Mouse (Mus musculus) forebrain, postnatal 0 days (tissue): ENCODE results near the gene Sgk1. TPM values are rescaled to one million over a fixed set of nuclear protein-coding genes. Genes with fewer than 3 reads are reported as not detected.

ENCODE experiments used
- ATAC-seq: fragments of 200-750 bp; cut with Nextera tagmentation; 2 replicates; pipeline ENCODE4 v1.8.0; 2017; ENCODE audit warnings: mild to moderate bottlenecking, moderate library complexity
- DNase-seq: peaks from one replicate; pipeline ENCODE4 v3.0.0-alpha.2; 2015
- H3K27ac ChIP-seq: fragments of 300-500 bp; sonication (generic); 2 replicates; pipeline ENCODE4 v1.5.1; 2014; ENCODE audit warnings: low read depth, mild to moderate bottlenecking, antibody characterized with exemption, low read length, moderate library complexity, mixed read lengths
- H3K27me3 ChIP-seq: fragments of 300-500 bp; sonication (generic); 2 replicates; pipeline ENCODE4 v1.6.1; 2014; ENCODE audit warnings: mild to moderate bottlenecking, low read length, mixed read lengths; ENCODE audit not compliant: insufficient read depth
- H3K36me3 ChIP-seq: fragments of 300-500 bp; sonication (generic); 2 replicates; pipeline ENCODE4 v1.6.1; 2014; ENCODE audit warnings: mild to moderate bottlenecking, moderate library complexity; ENCODE audit not compliant: insufficient read depth
- H3K4me1 ChIP-seq: fragments of 300-500 bp; sonication (generic); 2 replicates; pipeline ENCODE4 v1.6.1; 2014; ENCODE audit warnings: antibody characterized with exemption; ENCODE audit not compliant: insufficient read depth
- H3K4me2 ChIP-seq: fragments of 300-500 bp; sonication (generic); 2 replicates; pipeline ENCODE4 v1.6.1; 2014; ENCODE audit warnings: low read depth, mild to moderate bottlenecking, moderate library complexity
- H3K4me3 ChIP-seq: fragments of 300-500 bp; sonication (generic); 2 replicates; pipeline ENCODE4 v1.5.1; 2014; ENCODE audit warnings: low read depth, low read length, mixed read lengths
- H3K9ac ChIP-seq: fragments of 300-500 bp; sonication (generic); 2 replicates; pipeline ENCODE4 v1.6.1; 2014; ENCODE audit warnings: mild to moderate bottlenecking
- H3K9me3 ChIP-seq: fragments of 300-500 bp; sonication (generic); 2 replicates; pipeline ENCODE4 v1.6.1; 2016; ENCODE audit warnings: low read length
- CTCF ChIP-seq: sonication (generic); IDR thresholded peaks from 2 replicates; pipeline ENCODE4 v1.5.1; 2016; ENCODE audit warnings: antibody characterized with exemption, control low read depth, low read depth
- WGBS: fragments of 180-500 bp; shearing (Covaris S2); extraction: QIAGEN DNeasy Blood & Tissue Kit; methylation state at CpG from one replicate; pipeline ENCODE4 v1.1.7; 2014; 5-methylcytosine and 5-hydroxymethylcytosine counted together
- polyA plus RNA-seq: library from polyadenylated mRNA; unstranded; fragments of >200 nt; fragmentation: Nextera tagmentation; extraction: Ambion mirVana; gene quantifications from 2 replicates; pipeline ENCODE4 v1.2.1, GENCODE M21; 2015
- total RNA-seq: library from RNA; depleted of rRNA; stranded (reverse); fragments of >200 nt; gene quantifications from 2 replicates; pipeline ENCODE4 v1.2.3, GENCODE M21; 2014

Gene Sgk1
- total and polyA plus RNA-seq, 2 experiments from 2014 or later: 62.8 to 97.5 TPM

GRCm38 (mm10) chr10:21998503-21999180 lies 116.7 kb downstream of the Sgk1 start:
- ATAC-seq: no peak
- Histone ChIP-seq H3K9me3 (no peaks in the 10 kb centered on the region), H3K4me3 (no peak overlapping the region), H3K4me2 (peak overlapping the region; percentile 35), H3K9ac (no peak overlapping the region), H3K27ac (no peak overlapping the region), H3K4me1 (no peaks in the 10 kb centered on the region), H3K36me3 (peaks cover 28% of the 10 kb centered on the region), H3K27me3 (no peaks in the 10 kb centered on the region)
- no peak for DNase-seq
- 81% methylated on average over 28 of the region's 28 CpGs for WGBS
- TF ChIP-seq CTCF: no peak

DNA sequence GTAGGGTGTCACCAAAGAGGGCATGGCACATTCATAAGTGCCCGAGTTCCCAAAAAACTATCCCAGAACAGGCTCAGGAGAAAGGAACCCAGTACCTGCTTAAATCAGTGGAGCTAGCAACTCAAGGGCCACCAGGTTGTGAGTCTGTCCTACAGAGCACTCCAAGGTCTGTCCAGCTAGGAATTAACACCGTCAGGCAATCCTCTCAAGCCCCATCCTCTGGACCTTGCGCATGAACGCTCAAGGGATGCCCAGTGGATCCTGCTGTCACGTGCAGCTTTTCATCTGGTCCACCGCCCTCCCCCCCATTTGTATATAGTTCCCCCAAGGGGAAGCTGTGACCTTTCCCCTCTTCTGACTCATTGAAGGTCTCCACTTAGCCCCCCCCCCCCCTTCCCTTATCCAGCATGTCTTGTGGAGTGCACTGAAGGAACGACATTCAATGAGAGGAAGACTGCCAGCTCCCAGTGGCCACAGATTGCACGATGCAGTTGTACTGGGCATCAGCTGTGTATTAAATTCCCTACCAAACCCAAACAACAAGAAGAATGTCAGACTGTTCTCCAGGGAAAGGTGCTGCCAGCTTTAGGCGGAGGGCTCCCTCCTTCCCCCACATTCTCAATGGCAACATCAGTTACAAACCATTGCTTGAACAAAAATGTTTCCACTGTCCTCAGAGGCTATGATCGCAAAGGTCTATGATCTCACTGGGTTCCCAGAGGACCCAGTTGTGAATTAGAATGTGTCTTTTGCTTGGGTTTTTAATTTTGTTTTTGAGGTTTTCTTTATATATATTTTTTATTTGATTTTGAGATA lies 118.7 kb downstream of the Sgk1 start:
- TF ChIP-seq CTCF: no peak
- Histone ChIP-seq H3K9me3 (no peaks in the 10 kb centered on the region), H3K4me2 (no peak overlapping the region), H3K4me3 (no peak overlapping the region), H3K27me3 (no peaks in the 10 kb centered on the region), H3K9ac (no peak overlapping the region), H3K36me3 (peaks cover 28% of the 10 kb centered on the region), H3K4me1 (no peaks in the 10 kb centered on the region), H3K27ac (no peak overlapping the region)
- WGBS: 67% methylated on average over 10 of the region's 10 CpGs
- ATAC-seq (no peak), DNase-seq (no peak)

- WGBS: 77% methylated on average over 4 of the region's 5 CpGs
Measured at GRCm38 (mm10) chr10:22001621-22002020, 119.6 kb downstream of the Sgk1 start.

GRCm38 (mm10) chr10:22004763-22005162 lies 122.8 kb downstream of the Sgk1 start:
- H3K9me3 ChIP-seq: no peaks in the 10 kb centered on the region
- no peak overlapping the region for H3K9ac ChIP-seq
- 86% methylated on average over 5 of the region's 5 CpGs for WGBS
- H3K4me1 ChIP-seq: no peaks in the 10 kb centered on the region
- TF ChIP-seq CTCF: no peak
- no peak for DNase-seq
- no peak for ATAC-seq
- no peaks in the 10 kb centered on the region for H3K36me3 ChIP-seq
- no peak overlapping the region for H3K4me2 ChIP-seq
- H3K27ac ChIP-seq: no peak overlapping the region
- no peak overlapping the region for H3K4me3 ChIP-seq
- H3K27me3 ChIP-seq: no peaks in the 10 kb centered on the region

More at GRCm38 (mm10) chr10:22001621-22002020, 119.6 kb downstream of the Sgk1 start:
- H3K9me3 ChIP-seq: no peaks in the 10 kb centered on the region
- H3K9ac ChIP-seq: no peak overlapping the region
- H3K4me2 ChIP-seq: no peak overlapping the region
- no peak for ATAC-seq
- no peak for TF ChIP-seq CTCF
- H3K27me3 ChIP-seq: no peaks in the 10 kb centered on the region
- DNase-seq: no peak
- no peak overlapping the region for H3K4me3 ChIP-seq
- H3K36me3 ChIP-seq: peaks cover 22% of the 10 kb centered on the region
- H3K4me1 ChIP-seq: no peaks in the 10 kb centered on the region
- no peak overlapping the region for H3K27ac ChIP-seq

- ATAC-seq: no peak
- Histone ChIP-seq H3K9me3 (no peaks in the 10 kb centered on the region), H3K4me2 (no peak overlapping the region), H3K9ac (no peak overlapping the region), H3K4me1 (no peaks in the 10 kb centered on the region), H3K4me3 (no peak overlapping the region), H3K27me3 (no peaks in the 10 kb centered on the region), H3K27ac (no peak overlapping the region), H3K36me3 (no peaks in the 10 kb centered on the region)
- no peak for DNase-seq
- TF ChIP-seq CTCF: no peak
- 88% methylated on average over 10 of the region's 10 CpGs for WGBS
Measured at GRCm38 (mm10) chr10:22007160-22007801, 125.3 kb downstream of the Sgk1 start.

GRCm38 (mm10) chr10:22007802-22008172 lies 125.8 kb downstream of the Sgk1 start:
- WGBS: 41% methylated on average over 4 of the region's 4 CpGs
- no peak overlapping the region for H3K27ac ChIP-seq
- DNase-seq (peak; percentile 84), ATAC-seq (peak; percentile 52; the same call in 1 of the 2 replicates)
- H3K4me3 ChIP-seq: no peak overlapping the region
- no peaks in the 10 kb centered on the region for H3K4me1 ChIP-seq
- H3K9ac ChIP-seq: no peak overlapping the region
- no peaks in the 10 kb centered on the region for H3K36me3 ChIP-seq
- H3K4me2 ChIP-seq: no peak overlapping the region
- no peaks in the 10 kb centered on the region for H3K9me3 ChIP-seq
- peak; percentile 73 for TF ChIP-seq CTCF
- no peaks in the 10 kb centered on the region for H3K27me3 ChIP-seq
